Mouse (Mus musculus): ENCODE results near the gene Gm5930.
"Not testable (repeated sequence)": the region's sequence is repeated elsewhere in the genome, so short reads cannot be mapped to it uniquely, and the experiment has no call there.

Gm5930 gene

DNA sequence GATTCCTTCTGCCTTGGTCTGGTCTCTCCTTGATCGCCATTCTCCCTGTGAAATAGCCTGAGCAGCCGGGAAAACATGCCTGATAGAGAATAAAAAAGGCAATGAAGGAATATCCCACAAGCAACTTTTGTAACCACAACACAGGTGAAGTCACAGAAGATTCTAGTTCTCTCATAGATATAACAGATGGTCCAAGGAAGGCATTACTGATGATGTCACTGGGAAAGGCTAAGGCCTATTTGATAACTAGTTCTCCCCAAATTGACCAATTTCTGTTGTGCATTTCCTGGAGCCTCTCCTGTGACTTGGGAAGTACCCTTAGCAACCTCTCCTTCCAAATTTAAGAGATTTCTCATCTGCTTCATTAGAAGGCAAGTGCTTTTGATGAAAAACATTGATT, at the start of gene Gm5930:
Gene Gm5930 (minus strand): TSS at position 101 of the 400 bp plus-strand sequence.
- DNase-seq (ENCODE audit: low spot score): not testable (repeated sequence)

DNA sequence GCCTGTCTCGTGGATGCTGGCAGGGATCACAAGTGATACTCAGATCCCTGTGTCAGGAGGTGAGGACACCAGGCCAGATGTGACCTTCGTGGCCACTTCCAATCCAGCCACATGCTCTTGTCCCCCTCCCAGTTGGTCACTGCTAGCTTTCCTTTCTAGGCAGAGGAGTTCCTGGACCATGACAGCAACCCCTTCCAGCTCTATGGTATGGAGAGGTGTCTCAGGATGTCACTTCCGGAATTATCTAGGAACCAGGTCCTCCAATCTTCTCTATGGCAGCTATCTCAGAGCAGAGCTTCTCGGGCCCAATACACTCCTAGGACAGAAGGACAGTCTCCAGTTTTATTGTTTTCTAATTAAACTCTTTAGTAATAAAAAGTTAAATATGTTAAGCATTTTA, 45.8 kb upstream of the Gm5930 start:
- DNase-seq (ENCODE audit: low spot score): not testable (repeated sequence)

DNA sequence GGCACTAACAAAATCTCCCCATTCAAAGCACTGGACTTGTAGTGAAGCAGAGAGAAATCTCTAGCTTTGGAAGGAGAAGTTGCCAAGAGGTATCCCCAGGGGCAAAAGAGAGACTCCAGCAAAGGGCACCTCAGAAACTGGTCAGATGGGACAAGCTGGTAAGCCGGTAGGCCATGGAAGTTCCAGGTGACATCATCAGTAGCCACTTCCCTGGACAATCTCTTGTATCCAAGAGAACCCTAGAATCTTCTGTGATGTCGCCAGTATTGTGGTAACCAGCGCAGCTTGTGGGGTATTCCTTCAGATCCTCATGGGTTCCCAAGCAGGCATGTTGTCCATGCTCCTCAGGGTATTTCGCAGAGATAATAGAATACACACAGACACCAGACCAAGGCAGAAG, 26.7 kb upstream of the Gm5930 start, which contains the start of gene Gm8229:
Gene Gm8229 (plus strand): TSS at position 301 of the 400 bp plus-strand sequence.
- DNase-seq (ENCODE audit: low spot score): not testable (repeated sequence)

DNA sequence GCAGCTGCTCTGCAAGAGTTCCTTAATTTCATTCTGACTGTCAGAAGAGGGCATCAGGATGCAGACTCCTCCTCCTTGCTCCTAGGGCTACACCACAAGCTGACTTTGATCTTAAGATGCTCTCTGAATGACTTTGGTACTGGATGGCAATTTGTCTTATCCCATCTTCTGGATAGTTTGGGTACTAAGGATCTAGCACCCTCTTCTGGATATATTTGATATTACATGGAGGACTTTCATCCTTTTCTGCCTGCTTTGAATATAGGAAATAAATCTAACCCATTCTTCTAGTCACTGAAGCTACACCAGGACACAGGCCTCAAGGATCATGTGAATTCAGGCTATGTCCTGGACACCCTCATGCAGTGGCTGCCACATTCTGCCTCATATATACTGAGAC, 23.9 kb upstream of the Gm5930 start:
- not testable (repeated sequence) for DNase-seq (ENCODE audit: low spot score)

GRCm38 (mm10) chr14:44361416-44361815, 23.0 kb upstream of the Gm5930 start:
- not testable (repeated sequence) for DNase-seq (ENCODE audit: low spot score)

DNA sequence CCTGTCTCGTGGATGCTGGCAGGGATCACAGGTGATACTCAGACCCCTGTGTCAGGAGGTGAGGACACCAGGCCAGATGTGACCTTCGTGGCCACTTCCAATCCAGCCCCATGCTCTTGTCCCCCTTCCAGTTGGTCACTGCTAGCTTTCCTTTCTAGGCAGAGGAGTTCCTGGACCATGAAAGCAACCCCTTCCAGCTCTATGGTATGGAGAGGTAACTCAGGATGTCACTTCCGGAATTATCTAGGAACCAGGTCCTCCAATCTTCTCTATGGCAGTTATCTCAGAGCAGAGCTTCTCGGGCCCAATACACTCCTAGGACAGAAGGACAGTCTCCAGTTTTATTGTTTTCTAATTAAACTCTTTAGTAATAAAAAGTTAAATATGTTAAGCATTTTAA, 26.3 kb downstream of the Gm5930 start:
- DNase-seq (ENCODE audit: low spot score): not testable (repeated sequence)

DNA sequence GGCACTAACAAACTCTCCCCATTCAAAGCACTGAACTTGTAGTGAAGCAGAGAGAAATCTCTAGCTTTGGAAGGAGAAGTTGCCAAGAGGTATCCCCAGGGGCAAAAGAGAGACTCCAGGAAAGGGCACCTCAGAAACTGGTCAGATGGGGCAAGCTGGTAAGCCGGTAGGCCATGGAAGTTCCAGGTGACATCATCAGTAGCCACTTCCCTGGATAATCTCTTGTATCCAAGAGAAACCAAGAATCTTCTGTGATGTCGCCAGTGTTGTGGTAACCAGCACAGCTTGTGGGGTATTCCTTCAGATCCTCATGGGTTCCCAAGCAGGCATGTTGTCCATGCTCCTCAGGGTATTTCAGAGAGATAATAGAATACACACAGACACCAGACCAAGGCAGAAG, 53.1 kb downstream of the Gm5930 start, which contains the start of gene Gm8220:
Gene Gm8220 (plus strand): TSS at position 301 of the 400 bp plus-strand sequence.
- not testable (repeated sequence) for DNase-seq (ENCODE audit: low spot score)
